Mouse (Mus musculus): ENCODE results near the gene Rab44. TPM values are rescaled to one million over a fixed set of nuclear protein-coding genes. Genes with fewer than 3 reads are reported as not detected.
A peak's percentile ranks its signal among the peaks of the same experiment; 100 is the strongest.

Rab44 gene
- polyA plus RNA-seq, 1 experiment = 22.3 TPM

DNA sequence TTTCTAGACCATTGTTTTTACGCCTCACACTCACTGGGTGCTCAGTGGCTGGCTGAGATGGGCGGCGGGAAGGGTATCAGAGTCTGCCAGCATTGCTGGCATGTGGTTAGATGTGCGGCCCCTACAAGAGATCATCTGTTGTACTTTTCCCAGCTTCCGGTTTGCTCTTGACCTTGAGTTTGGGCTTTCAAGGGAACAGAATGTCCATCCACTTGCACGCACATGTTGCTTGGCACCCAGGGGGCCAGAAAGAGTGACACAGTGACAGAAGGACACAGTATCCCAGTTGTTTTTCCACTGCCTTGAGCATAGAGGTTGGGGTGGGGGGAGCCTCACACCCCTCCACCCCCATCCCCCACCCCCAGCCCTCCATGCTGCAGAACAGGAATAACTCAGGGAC is 33.8 kb downstream of the Rab44 start:
- no peak overlapping the region for H3K4me3 ChIP-seq (replicated peaks)
- H3K4me1 ChIP-seq = peaks cover 67% of the 10 kb centered on the region
- TF ChIP-seq GATA1 (IDR thresholded peaks at IDR 0.05; ENCODE audit: borderline replicate concordance, low read length) = no peak
- no peak for TF ChIP-seq FLI1 (IDR thresholded peaks at IDR 0.05; ENCODE audit: low read length)
- H3K27me3 ChIP-seq (replicated peaks) = peaks cover 26% of the 10 kb centered on the region
- H3K9me3 ChIP-seq = peaks cover 7% of the 10 kb centered on the region
- peaks cover 7% of the 10 kb centered on the region for H3K36me3 ChIP-seq (replicated peaks; ENCODE audit: low read length)

DNA sequence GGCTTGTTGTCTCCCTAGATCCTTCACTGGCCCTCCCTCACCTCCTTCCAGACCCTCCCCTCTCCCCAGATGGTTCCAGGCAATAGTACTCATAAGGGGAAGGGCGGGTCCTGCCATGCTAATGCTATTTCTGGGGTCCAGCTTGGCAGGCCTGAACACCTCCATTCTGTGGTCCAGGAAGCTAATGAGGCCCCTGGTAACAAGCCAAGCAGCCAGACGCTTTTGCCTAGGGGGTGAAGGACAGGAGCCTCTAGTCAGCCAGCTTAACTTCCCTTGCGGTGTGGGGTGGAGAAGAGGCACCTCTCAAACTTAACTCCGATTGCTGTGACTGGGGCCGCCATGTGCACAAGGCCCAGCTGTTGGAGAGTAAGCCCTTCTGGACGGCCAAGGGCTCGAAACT is 35.8 kb downstream of the Rab44 start:
- peaks cover 22% of the 10 kb centered on the region for H3K27me3 ChIP-seq (replicated peaks)
- H3K4me1 ChIP-seq = peaks cover 66% of the 10 kb centered on the region
- H3K9me3 ChIP-seq = peaks cover 7% of the 10 kb centered on the region

DNA sequence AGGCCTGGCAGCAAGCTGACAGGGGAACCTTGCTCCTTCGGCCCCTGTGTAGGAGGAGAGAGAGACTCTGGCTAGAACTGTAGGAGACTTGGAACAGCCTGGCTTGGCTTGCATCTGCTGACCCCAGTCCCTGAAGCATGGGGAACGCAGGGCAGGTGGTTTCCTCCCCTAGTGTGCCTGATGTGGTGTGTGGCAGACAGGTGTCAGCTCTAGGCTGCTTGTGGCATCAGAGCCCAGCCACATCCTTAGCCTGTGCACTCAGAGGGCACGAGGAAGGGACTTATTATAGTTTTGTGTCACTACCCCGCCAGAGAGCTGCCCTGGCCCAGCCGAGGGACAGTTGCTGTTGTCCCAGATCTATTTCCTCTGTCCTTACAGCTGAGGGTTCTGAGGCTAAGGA is 38.6 kb downstream of the Rab44 start:
- Histone ChIP-seq H3K4me1 (peaks cover 69% of the 10 kb centered on the region), H3K9me3 (no peaks in the 10 kb centered on the region), H3K27me3 (replicated peaks) (peaks cover 22% of the 10 kb centered on the region), H3K4me3 (replicated peaks) (no peak overlapping the region), H3K36me3 (replicated peaks; ENCODE audit: low read length) (no peaks in the 10 kb centered on the region)
- no peak for TF ChIP-seq FLI1 (IDR thresholded peaks at IDR 0.05; ENCODE audit: low read length)
- TF ChIP-seq GATA1 (IDR thresholded peaks at IDR 0.05; ENCODE audit: borderline replicate concordance, low read length) = no peak

More for the DNA sequence above, 35.8 kb downstream of the Rab44 start:
- TF ChIP-seq GATA1 (IDR thresholded peaks at IDR 0.05; ENCODE audit: borderline replicate concordance, low read length) (no peak), FLI1 (IDR thresholded peaks at IDR 0.05; ENCODE audit: low read length) (no peak)
- Histone ChIP-seq H3K36me3 (replicated peaks; ENCODE audit: low read length) (peaks cover 7% of the 10 kb centered on the region), H3K4me3 (replicated peaks) (no peak overlapping the region)

DNA sequence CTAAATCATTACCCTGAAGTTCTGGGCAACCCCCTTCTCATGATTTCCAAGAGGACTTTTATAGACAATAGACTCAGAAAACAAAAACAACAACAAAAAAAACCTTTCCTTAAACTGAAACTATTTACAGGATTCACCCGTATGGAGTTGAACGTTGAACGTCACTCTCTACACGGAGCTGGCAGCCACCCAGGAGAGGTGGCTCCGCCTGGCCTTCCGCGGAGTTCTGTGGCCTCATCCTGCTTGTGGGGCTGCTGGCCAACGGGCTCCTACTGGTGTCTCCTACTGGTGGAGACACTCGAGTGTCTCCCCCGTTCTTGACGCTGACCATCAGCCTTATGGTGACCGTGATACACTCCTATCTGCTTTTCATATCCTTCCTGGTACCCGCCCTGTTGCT is 40.3 kb downstream of the Rab44 start:
- Histone ChIP-seq H3K4me3 (replicated peaks) (peak overlapping the region; percentile 60), H3K27me3 (replicated peaks) (peaks cover 34% of the 10 kb centered on the region), H3K36me3 (replicated peaks; ENCODE audit: low read length) (no peaks in the 10 kb centered on the region), H3K9me3 (no peaks in the 10 kb centered on the region), H3K4me1 (peaks cover 61% of the 10 kb centered on the region)
- TF ChIP-seq FLI1 (IDR thresholded peaks at IDR 0.05; ENCODE audit: low read length) = no peak
- TF ChIP-seq GATA1 (IDR thresholded peaks at IDR 0.05; ENCODE audit: borderline replicate concordance, low read length) = no peak

DNA sequence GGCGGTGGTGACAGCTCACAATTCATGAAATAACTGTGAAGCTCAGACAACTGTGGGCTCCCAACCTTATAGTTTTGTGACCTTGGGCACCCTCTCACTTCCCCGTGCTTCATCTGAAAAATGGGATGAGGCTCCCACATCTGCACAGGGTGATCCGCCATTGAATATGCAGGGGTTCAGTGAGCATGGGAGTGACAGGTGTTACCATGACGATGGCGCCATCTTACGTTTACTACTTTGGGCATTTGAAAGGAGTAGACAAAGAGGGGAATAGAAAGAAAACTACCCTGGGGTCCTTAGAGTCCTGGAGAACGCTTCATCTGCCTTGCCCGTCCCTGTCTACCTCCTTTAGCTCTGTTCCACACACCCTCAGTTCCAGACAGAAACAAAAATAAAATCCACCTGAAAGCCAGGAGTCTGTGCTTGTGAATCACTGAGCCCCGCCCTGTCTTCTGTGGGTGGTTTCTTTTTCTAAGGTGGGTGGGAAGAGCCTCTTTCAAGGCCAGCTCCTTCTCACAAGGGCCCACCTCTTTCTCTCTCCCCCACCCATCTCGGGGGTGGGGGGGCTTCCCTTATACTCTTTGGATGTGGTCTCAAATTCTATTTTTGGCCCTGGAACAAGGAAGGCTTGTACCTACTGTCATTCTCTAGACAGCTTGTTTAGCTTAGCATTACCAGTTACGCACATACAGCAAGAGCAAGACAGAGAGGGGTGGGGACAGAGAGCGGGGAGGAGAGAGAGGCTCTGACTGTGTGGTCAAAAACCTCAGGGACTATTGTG is 41.6 kb downstream of the Rab44 start:
- Histone ChIP-seq H3K4me3 (replicated peaks) (no peak overlapping the region), H3K9me3 (no peaks in the 10 kb centered on the region), H3K4me1 (peaks cover 69% of the 10 kb centered on the region), H3K36me3 (replicated peaks; ENCODE audit: low read length) (no peaks in the 10 kb centered on the region), H3K27me3 (replicated peaks) (peaks cover 35% of the 10 kb centered on the region)
- TF ChIP-seq FLI1 (IDR thresholded peaks at IDR 0.05; ENCODE audit: low read length) = no peak
- no peak for TF ChIP-seq GATA1 (IDR thresholded peaks at IDR 0.05; ENCODE audit: borderline replicate concordance, low read length)

DNA sequence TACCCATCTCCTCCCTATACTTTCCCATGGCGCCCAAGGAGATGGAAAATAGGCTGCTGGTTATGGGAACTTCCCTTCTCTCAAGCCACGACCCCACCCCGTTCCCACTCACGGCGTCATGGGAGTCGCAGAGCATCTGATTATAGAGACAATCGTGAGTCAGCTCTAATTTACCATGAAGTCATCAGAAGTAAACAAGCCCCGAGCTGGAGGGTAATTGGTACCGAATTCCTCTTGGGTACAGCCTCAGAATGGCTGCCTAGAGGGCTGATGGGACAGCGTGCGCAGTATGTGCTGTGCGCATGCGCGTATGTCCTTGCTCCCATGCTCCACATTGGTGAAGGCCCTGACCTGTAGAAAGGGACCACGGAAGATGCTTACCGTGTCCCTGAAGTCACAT is 42.5 kb downstream of the Rab44 start:
- peak overlapping the region; percentile 51 for H3K4me3 ChIP-seq (replicated peaks)
- peaks cover 4% of the 10 kb centered on the region for H3K36me3 ChIP-seq (replicated peaks; ENCODE audit: low read length)
- H3K4me1 ChIP-seq = peaks cover 70% of the 10 kb centered on the region
- peaks cover 33% of the 10 kb centered on the region for H3K27me3 ChIP-seq (replicated peaks)
- peaks cover 5% of the 10 kb centered on the region for H3K9me3 ChIP-seq
- TF ChIP-seq GATA1 (IDR thresholded peaks at IDR 0.05; ENCODE audit: borderline replicate concordance, low read length) (no peak), FLI1 (IDR thresholded peaks at IDR 0.05; ENCODE audit: low read length) (no peak)

DNA sequence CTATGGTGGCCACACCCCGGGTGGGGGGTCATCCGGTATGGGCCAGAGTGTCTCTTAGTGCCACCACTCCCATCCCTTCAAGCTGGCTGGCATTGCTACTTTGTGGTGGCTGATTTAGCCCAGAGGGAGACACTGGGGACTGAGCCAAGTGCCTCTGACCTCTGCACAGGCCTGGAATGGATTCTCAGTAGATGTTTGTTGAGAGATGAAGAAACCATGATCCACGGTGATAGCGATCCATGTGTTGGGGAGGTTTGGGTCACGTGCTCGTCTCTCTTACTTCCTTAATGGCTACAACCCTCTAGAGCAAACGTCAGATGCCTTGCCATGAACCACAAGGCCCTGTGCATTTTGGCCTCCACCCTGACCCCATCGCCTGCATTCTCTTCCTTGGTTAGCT is 42.9 kb downstream of the Rab44 start:
- TF ChIP-seq FLI1 (IDR thresholded peaks at IDR 0.05; ENCODE audit: low read length) (no peak), GATA1 (IDR thresholded peaks at IDR 0.05; ENCODE audit: borderline replicate concordance, low read length) (no peak)
- Histone ChIP-seq H3K4me1 (peaks cover 70% of the 10 kb centered on the region), H3K9me3 (peaks cover 8% of the 10 kb centered on the region), H3K36me3 (replicated peaks; ENCODE audit: low read length) (peaks cover 5% of the 10 kb centered on the region), H3K27me3 (replicated peaks) (peaks cover 31% of the 10 kb centered on the region), H3K4me3 (replicated peaks) (peak overlapping the region; percentile 51)

DNA sequence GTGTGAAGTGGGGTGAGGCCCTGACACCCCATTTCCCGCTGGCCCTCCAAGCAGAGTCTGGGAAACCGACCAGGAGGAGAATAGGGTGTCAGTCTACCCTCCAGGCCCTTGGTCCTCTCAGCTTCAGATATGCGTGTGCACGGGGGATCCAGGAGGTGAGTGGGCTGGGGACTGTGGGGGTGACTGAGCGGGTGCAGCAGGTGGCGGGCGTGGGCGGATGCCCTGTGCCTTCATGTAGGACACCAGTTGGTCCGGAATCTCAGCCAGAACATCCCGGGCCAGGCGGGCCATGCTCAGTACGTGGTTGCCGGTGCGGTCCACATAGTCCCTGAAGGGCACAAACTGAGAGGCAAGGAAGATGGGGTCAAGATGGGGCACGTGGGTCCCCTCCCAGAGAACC is 45.0 kb downstream of the Rab44 start:
- TF ChIP-seq GATA1 (IDR thresholded peaks at IDR 0.05; ENCODE audit: borderline replicate concordance, low read length) (no peak), FLI1 (IDR thresholded peaks at IDR 0.05; ENCODE audit: low read length) (no peak)
- Histone ChIP-seq H3K4me1 (peaks cover 74% of the 10 kb centered on the region), H3K27me3 (replicated peaks) (peaks cover 25% of the 10 kb centered on the region), H3K4me3 (replicated peaks) (no peak overlapping the region), H3K36me3 (replicated peaks; ENCODE audit: low read length) (peaks cover 7% of the 10 kb centered on the region), H3K9me3 (peaks cover 15% of the 10 kb centered on the region)

DNA sequence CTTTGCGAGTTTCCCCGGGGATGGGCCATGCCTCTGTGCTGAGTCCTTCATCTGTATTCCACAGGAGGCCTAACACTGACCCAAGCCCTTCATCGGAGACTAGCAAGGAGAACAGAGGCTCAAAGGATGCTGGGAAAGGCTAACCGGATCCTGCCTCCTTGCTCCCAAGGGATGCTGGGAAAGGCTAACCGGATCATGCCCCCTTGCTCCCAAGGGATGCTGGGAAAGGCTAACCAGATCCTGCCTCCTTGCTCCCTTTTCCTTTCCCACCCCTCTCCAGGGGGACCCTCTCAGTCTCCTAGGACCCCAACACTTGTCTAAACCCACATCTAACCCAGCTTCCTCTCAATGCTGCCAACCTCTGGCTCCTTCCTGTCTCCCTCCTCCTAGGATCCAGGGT is 45.4 kb downstream of the Rab44 start:
- Histone ChIP-seq H3K9me3 (peaks cover 15% of the 10 kb centered on the region), H3K4me1 (peaks cover 77% of the 10 kb centered on the region), H3K4me3 (replicated peaks) (no peak overlapping the region), H3K36me3 (replicated peaks; ENCODE audit: low read length) (peaks cover 7% of the 10 kb centered on the region), H3K27me3 (replicated peaks) (peaks cover 25% of the 10 kb centered on the region)
- no peak for TF ChIP-seq GATA1 (IDR thresholded peaks at IDR 0.05; ENCODE audit: borderline replicate concordance, low read length)
- TF ChIP-seq FLI1 (IDR thresholded peaks at IDR 0.05; ENCODE audit: low read length) = no peak

DNA sequence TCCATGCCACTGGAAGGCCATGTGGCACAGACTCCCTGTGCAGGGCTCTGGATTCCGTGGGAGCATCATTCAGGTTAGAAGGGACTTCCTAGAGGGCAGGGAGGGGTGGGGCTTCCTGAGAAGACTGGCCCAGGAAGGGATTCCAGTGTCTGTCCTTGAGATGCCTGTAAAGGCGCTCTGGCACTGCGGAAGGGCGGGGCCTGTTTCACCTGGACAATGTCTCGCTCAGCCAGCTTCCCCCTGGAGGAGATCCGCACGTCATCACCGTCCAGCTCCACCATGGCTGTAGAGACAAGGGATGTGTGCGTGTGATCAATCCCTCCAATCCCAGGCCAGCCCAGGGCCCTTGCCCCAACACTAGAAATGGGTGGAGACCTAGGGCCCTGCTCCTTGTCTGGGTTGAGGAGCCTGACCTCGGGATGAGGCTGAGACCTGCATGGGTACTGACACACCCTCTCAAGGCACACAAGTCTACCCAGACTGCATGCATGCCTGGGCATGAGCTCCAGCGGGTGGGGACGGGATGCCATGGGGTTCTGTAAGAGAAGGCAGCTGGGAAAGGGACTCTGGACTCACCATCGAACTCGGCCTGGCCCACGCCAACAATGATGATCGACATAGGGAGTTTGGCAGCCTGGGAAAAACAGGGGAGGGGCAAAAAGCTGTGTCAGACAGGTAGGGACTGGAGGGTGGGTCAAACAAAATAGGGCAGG is 46.0 kb downstream of the Rab44 start:
- TF ChIP-seq FLI1 (IDR thresholded peaks at IDR 0.05; ENCODE audit: low read length) (no peak), GATA1 (IDR thresholded peaks at IDR 0.05; ENCODE audit: borderline replicate concordance, low read length) (no peak)
- Histone ChIP-seq H3K9me3 (peaks cover 15% of the 10 kb centered on the region), H3K27me3 (replicated peaks) (peaks cover 25% of the 10 kb centered on the region), H3K36me3 (replicated peaks; ENCODE audit: low read length) (peaks cover 7% of the 10 kb centered on the region), H3K4me1 (peaks cover 77% of the 10 kb centered on the region), H3K4me3 (replicated peaks) (no peak overlapping the region)
